Mouse (Mus musculus): ENCODE measurements around the gene Ppp1ca. TPM values are rescaled to one million over a fixed set of nuclear protein-coding genes. Genes with fewer than 3 reads are reported as not detected.

The Ppp1ca gene
- polyA plus RNA-seq, 1 experiment from 2014 or later, result 727 TPM

Small RNA genes lying within 50 kb of the gene (microRNA-seq; reads per million reads assigned to microRNA genes)
- gene Gm26115, result not detected

Other genes with a start within 250 kb of the Ppp1ca start
- 0.39 and 0.92 TPM in 2 replicates for gene Aldh3b3, start 233.4 kb upstream of the Ppp1ca start, polyA plus RNA-seq (2015; fragmentation: Nextera tagmentation; extraction: Ambion mirVana)
- gene Aldh3b2, start 219.7 kb upstream of the Ppp1ca start, polyA plus RNA-seq (2015; fragmentation: Nextera tagmentation; extraction: Ambion mirVana), result 44.0 and 68.7 TPM in 2 replicates
- gene Acy3, start 205.5 kb upstream of the Ppp1ca start, polyA plus RNA-seq (2015; fragmentation: Nextera tagmentation; extraction: Ambion mirVana), result 7.8 and 10.2 TPM in 2 replicates
- gene Tbx10, start 199.3 kb upstream of the Ppp1ca start, polyA plus RNA-seq (2015; fragmentation: Nextera tagmentation; extraction: Ambion mirVana), result 0.17 TPM in 1 of 2 replicates, not detected in the other
- gene Nudt8, start 191.5 kb upstream of the Ppp1ca start, polyA plus RNA-seq (2015; fragmentation: Nextera tagmentation; extraction: Ambion mirVana), result 30.5 and 31.3 TPM in 2 replicates
- 2.8 and 3.4 TPM in 2 replicates for gene Gm49405, start 191.4 kb upstream of the Ppp1ca start, polyA plus RNA-seq (2015; fragmentation: Nextera tagmentation; extraction: Ambion mirVana)
- 3.8 and 4.8 TPM in 2 replicates for gene Doc2g, start 188.8 kb upstream of the Ppp1ca start, polyA plus RNA-seq (2015; fragmentation: Nextera tagmentation; extraction: Ambion mirVana)
- gene Ndufv1, start 179.3 kb upstream of the Ppp1ca start, polyA plus RNA-seq (2015; fragmentation: Nextera tagmentation; extraction: Ambion mirVana), result 222 and 223 TPM in 2 replicates
- gene Gstp1, start 154.1 kb upstream of the Ppp1ca start, polyA plus RNA-seq (2015; fragmentation: Nextera tagmentation; extraction: Ambion mirVana), result 793 and 833 TPM in 2 replicates
- gene Gstp2, start 146.0 kb upstream of the Ppp1ca start, polyA plus RNA-seq (2015; fragmentation: Nextera tagmentation; extraction: Ambion mirVana), result 24.2 and 28.7 TPM in 2 replicates
- 5.3 and 6.1 TPM in 2 replicates for gene Gstp3, start 132.5 kb upstream of the Ppp1ca start, polyA plus RNA-seq (2015; fragmentation: Nextera tagmentation; extraction: Ambion mirVana)
- gene Cabp2, start 110.5 kb upstream of the Ppp1ca start, polyA plus RNA-seq (2015; fragmentation: Nextera tagmentation; extraction: Ambion mirVana), result 2.9 and 4.2 TPM in 2 replicates
- 115 and 128 TPM in 2 replicates for gene Cdk2ap2, start 94.9 kb upstream of the Ppp1ca start, polyA plus RNA-seq (2015; fragmentation: Nextera tagmentation; extraction: Ambion mirVana)
- 13.8 and 14.9 TPM in 2 replicates for gene Pitpnm1, start 92.1 kb upstream of the Ppp1ca start, polyA plus RNA-seq (2015; fragmentation: Nextera tagmentation; extraction: Ambion mirVana)
- 86.9 and 90.8 TPM in 2 replicates for gene Aip, start 66.2 kb upstream of the Ppp1ca start, polyA plus RNA-seq (2015; fragmentation: Nextera tagmentation; extraction: Ambion mirVana)
- not detected in 2 replicates for gene Gpr152, start 52.3 kb upstream of the Ppp1ca start, polyA plus RNA-seq (2015; fragmentation: Nextera tagmentation; extraction: Ambion mirVana)
- gene Cabp4, start 48.0 kb upstream of the Ppp1ca start, polyA plus RNA-seq (2015; fragmentation: Nextera tagmentation; extraction: Ambion mirVana), result 0.12 TPM in 1 of 2 replicates, not detected in the other
- 176 and 182 TPM in 2 replicates for gene Coro1b, start 43.4 kb upstream of the Ppp1ca start, polyA plus RNA-seq (2015; fragmentation: Nextera tagmentation; extraction: Ambion mirVana)
- 5.8 and 6.2 TPM in 2 replicates for gene Ptprcap, start 38.5 kb upstream of the Ppp1ca start, polyA plus RNA-seq (2015; fragmentation: Nextera tagmentation; extraction: Ambion mirVana)
- gene Rps6kb2, start 28.7 kb upstream of the Ppp1ca start, polyA plus RNA-seq (2015; fragmentation: Nextera tagmentation; extraction: Ambion mirVana), result 50.2 and 60.4 TPM in 2 replicates
- gene Carns1, start 16.6 kb upstream of the Ppp1ca start, polyA plus RNA-seq (2015; fragmentation: Nextera tagmentation; extraction: Ambion mirVana), result 1.8 and 3.1 TPM in 2 replicates
- 3.6 and 3.8 TPM in 2 replicates for gene Tbc1d10c, start 781 bp upstream of the Ppp1ca start, polyA plus RNA-seq (2015; fragmentation: Nextera tagmentation; extraction: Ambion mirVana)
- gene Rad9a, start 9.6 kb downstream of the Ppp1ca start, polyA plus RNA-seq (2015; fragmentation: Nextera tagmentation; extraction: Ambion mirVana), result 26.2 and 26.7 TPM in 2 replicates
- 5.3 and 6.3 TPM in 2 replicates for gene Clcf1, start 22.2 kb downstream of the Ppp1ca start, polyA plus RNA-seq (2015; fragmentation: Nextera tagmentation; extraction: Ambion mirVana)
- gene AC109138.7, start 22.3 kb downstream of the Ppp1ca start, polyA plus RNA-seq (2015; fragmentation: Nextera tagmentation; extraction: Ambion mirVana), result not detected in 2 replicates
- 36.3 and 38.0 TPM in 2 replicates for gene Pold4, start 39.8 kb downstream of the Ppp1ca start, polyA plus RNA-seq (2015; fragmentation: Nextera tagmentation; extraction: Ambion mirVana)
- 44.5 and 53.2 TPM in 2 replicates for gene Ssh3, start 77.1 kb downstream of the Ppp1ca start, polyA plus RNA-seq (2015; fragmentation: Nextera tagmentation; extraction: Ambion mirVana)
- 10.9 and 11.9 TPM in 2 replicates for gene Ankrd13d, start 91.1 kb downstream of the Ppp1ca start, polyA plus RNA-seq (2015; fragmentation: Nextera tagmentation; extraction: Ambion mirVana)
- 18.0 and 20.0 TPM in 2 replicates for gene Grk2, start 114.2 kb downstream of the Ppp1ca start, polyA plus RNA-seq (2015; fragmentation: Nextera tagmentation; extraction: Ambion mirVana)
- gene Kdm2a, start 206.2 kb downstream of the Ppp1ca start, polyA plus RNA-seq (2015; fragmentation: Nextera tagmentation; extraction: Ambion mirVana), result 35.9 and 37.0 TPM in 2 replicates
- gene Rhod, start 247.4 kb downstream of the Ppp1ca start, polyA plus RNA-seq (2015; fragmentation: Nextera tagmentation; extraction: Ambion mirVana), result 24.3 and 36.4 TPM in 2 replicates

Data from stomach, embryonic 16.5 days (tissue).